Mouse (Mus musculus) granulocyte monocyte progenitor cell, adult 5-6 weeks (primary cell): ENCODE results near the gene Rpl23. TPM values are rescaled to one million over a fixed set of nuclear protein-coding genes. Genes with fewer than 3 reads are reported as not detected.
A peak's percentile ranks its signal among the peaks of the same experiment; 100 is the strongest.

Experiments
- ATAC-seq: replicated peaks from 2 replicates; pipeline ENCODE4 v1.8.0; 2016; ENCODE audit warnings: mild to moderate bottlenecking, moderate TSS enrichment, inconsistent platforms; ENCODE audit not compliant: poor library complexity, severe bottlenecking
- total RNA-seq, 2 experiments: library from RNA; stranded (forward) in 1 of 2; stranded (reverse) in 1 of 2; fragments of 200-712, 200-1000 nt in 1 of 2; fragments of >200 nt in 1 of 2; fragmentation: Nextera tagmentation in 1 of 2; gene quantifications; 2 replicates each; pipeline ENCODE4 v1.2.3; 2014 to 2017

The Rpl23 gene
- total RNA-seq (2014; fragmentation: Nextera tagmentation) (2,177 and 2,335 TPM in 2 replicates), total RNA-seq (2017) (2,263 and 3,329 TPM in 2 replicates)

- peak; percentile 97 for ATAC-seq
These were observed at the start of gene Rpl23 for GRCm38 (mm10) chr11:97781832-97782563. Rpl23 (minus strand) TSS chr11:97782437.

GRCm38 (mm10) chr11:97832001-97832400 is 49.8 kb upstream of the Rpl23 start:
- no peak for ATAC-seq

DNA sequence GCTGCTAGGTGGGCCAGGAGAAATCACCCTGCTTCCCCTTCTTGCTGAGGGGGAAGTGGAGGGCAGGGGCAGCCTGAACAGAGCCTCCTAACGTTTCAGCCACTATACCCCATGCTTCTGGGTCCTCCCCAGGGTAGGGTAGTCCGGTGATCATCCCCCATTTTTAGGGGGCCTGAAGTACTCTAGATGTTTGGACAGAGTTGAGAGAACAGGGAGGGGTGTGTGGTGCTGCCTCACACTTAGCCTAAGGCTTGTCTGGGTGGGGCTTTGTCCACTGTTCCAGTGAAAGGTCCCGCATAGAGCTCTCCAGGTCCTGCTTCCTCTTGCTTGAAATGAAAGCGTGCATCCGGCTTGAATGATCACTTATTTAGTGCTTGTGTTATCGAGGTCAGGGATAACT is 48.3 kb upstream of the Rpl23 start:
- ATAC-seq: peak; percentile 45

GRCm38 (mm10) chr11:97829913-97830476 is 47.8 kb upstream of the Rpl23 start:
- ATAC-seq: peak; percentile 80

DNA sequence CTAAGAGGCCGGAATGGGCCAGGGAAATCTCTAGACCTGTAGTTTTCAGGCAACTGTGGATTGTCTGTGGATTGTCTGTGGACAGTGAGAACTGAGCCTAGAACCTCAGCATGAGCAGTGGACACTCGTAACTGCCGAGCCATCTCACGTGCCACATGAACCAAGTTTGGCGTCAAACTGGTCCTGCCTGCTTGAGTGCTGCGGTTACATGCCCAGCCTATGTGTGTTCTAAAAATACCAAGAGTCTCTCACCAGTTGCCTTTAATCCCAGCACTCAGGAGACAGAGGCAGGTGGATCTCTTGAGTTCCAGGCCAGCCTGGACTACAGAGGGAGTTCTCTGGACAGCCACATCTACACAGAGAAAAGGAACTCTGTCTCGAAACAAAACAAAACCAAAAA is 47.1 kb upstream of the Rpl23 start:
- 0 out of 2 replicates have a peak, but pooled peaks have one; percentile 10 for ATAC-seq

- no peak for ATAC-seq
These were observed 45.4 kb upstream of the Rpl23 start for GRCm38 (mm10) chr11:97827654-97828053.

DNA sequence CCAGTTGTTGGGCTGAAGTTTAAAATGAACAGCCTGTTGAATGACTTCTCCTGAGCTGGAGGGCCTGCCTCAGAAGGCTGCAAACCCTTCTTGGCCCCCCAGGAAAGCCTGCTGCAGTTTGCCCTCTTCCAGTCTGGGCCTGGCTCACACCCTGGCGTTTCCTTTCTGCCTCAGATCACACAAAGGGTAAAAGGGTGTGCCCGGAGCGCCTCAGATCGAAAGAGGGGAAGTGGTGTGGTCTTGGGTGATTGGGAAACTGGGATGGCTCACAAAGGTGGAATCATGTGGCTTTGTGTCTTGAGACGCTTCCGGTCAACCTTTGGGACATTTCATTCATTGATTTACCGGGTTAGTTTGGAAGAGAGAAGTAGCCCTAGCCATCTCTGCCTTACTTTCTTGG is 44.2 kb upstream of the Rpl23 start:
- ATAC-seq: peak; percentile 55

DNA sequence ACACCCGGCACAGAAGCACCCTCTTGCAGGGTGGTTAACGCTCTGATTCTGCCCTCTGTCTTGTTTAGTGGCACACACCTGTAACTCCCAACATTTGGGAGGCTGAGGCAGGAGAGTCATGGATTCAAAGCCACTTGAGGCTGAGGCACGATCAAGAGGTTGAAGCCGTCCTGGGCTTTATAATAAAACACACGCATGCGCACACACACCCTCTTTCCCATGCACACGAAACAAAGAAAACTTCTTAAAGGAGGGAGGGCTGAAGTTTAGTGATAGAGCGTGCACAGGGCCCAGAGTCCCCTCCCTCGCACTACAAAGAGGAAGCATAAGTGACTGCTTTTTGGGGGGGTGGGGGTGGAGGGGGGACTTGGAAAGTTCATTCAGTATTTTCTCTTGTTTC is 43.7 kb upstream of the Rpl23 start:
- ATAC-seq: no peak

DNA sequence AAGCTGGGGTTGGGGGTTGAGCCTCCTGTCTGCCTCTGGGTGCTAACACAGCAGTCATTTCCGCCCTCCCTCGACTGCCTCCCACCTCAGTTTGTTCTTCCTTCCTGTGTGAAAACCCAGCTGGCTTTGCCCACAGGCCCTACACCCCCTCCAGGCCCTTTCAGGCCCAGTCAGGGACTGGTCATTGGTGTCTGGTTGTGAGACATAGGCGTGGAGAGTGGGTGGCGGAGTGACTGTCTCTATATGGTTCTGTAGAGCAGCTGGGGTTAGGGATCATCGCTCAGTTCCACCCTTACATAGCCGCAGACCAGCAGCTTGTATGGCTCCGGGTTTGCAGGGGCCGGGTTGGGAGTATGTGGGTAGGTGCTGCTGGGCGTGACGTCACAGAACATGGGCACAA is 43.1 kb upstream of the Rpl23 start:
- peak; percentile 18 for ATAC-seq

DNA sequence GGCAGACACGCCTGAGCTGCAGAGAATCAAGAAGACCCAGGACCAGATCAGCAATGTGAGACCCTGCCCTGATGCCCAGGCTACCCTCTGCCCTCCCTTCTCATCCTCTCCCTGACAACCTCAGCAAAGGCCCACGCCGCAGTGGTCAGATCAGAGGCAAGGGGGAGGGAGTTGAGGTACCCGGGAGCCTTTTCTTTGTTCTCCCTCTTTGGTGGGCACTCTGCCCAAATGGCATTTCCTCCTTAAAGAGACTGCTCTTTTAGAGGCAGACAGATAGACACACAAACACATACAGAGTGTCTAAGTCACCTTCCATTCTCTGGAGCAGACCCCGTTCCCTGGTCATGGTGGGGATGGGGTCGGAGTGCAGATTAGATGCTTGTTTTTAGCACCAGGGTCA is 42.7 kb upstream of the Rpl23 start:
- ATAC-seq: no peak

GRCm38 (mm10) chr11:97824168-97824567 is 41.9 kb upstream of the Rpl23 start:
- no peak for ATAC-seq

- ATAC-seq: no peak
These were observed 40.8 kb upstream of the Rpl23 start for GRCm38 (mm10) chr11:97822840-97823603.

DNA sequence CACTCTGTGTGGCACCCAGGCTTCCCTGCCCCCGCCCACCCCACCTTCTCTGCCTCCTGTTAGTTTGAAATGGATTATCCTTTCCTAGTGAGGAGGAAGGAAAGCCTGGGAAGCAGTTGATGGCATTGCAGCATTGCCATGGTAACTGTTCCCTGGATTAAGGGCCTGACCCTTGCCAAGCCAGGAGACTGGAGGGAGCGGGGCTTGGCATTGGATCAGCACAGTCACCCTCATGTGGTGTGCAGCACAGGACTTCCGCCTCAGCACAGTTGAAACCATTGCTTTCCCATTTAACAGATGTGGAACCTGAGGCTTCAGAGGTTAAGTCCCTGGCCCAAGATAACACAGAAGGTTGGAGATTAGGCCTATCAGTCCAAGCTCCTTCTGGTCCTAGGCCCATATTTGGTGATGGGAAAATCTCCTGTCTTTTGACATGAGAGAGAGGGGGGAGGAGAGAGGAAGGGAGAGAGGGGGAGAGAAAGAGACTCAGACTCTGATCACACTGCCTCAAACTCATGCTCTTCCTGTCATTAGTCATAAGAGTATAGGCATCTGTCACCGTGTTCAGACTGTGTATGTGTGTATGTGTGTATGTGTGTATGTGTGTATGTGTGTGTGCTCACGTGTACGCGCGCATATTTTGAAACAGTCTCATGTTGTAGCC is 39.3 kb upstream of the Rpl23 start:
- no peak for ATAC-seq

DNA sequence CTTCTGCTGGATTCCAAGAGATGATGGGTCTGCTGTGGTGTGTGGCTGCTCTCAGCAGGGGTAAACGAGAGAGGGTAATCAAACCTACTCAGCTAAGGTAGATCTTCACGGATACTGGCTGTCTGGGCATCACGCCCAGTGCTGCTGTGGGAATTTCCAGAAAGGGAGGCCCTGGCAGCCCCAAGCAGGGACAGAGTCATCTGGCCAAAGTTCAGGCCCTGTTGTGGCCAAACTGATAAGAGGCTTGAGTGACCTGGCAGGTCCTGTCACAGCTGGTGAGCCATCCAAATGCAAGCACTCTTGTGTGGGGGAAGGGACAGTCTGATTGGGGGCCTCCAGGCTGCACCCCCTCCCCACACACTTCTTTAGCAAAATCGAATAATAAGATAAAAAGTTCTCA is 38.6 kb upstream of the Rpl23 start:
- no peak for ATAC-seq

DNA sequence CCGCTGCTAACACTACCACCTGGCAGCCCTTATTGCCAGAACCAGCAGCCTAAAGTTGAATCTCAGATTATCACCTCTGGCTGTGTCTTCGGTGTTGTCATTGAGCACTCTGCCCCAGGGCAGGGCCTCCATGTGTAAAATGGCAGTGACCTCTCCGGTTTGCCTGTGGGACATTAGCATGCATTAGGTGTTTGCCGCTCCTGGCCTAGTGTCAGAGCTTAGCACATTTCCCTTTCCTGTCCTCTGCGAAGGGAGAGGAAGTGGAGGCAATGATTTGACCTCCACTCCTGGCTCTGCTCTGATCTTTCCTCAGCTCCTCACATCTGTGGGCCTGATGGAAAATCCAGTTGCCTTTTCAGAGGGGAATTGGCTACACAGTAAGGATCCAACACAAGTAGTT is 37.7 kb upstream of the Rpl23 start:
- ATAC-seq: peak; percentile 18; the same call in 1 of the 2 replicates

DNA sequence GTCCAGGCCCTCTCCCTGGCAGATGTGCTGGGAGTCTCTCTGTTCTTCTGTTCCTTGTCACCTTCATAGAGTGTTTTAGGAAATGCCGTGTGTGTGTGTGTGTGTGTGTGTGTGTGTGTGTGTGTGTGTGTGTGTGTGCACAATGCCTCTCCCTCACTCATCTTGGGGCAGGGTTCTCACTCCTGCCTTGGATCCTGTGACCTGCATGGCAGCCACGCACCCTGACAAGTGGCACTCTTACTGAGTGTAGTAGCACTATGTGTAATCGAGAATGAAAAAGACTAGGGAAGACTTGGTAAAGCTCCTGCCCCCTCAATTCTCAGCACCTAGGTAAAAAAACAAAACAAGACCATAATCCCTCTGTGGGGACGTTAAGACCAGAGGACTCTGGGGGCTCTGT is 36.9 kb upstream of the Rpl23 start:
- no peak for ATAC-seq

- no peak for ATAC-seq
These were observed 36.3 kb upstream of the Rpl23 start for GRCm38 (mm10) chr11:97818571-97818970.

- ATAC-seq: no peak
These were observed 35.8 kb upstream of the Rpl23 start for GRCm38 (mm10) chr11:97818003-97818402.

DNA sequence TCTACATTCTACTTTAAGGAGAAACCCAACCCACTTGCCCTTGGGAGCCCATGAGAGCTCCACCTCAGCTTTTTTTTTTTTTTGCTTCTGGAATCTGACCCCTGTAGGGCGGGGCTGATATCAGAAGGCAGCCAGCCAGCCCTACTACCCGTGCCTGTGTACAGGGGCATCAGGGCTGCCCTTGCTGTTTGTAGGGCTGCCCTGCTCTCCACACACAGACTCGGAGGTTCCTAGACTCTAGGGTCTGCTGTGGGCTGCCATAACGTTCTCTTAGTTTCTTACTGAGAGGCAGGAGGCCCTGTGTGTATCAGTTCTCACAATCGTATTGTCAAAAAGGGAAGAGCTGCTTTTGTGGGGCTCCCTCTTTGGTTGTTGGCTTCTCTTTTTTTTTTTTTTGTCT is 35.1 kb upstream of the Rpl23 start:
- no peak for ATAC-seq

- no peak for ATAC-seq
These were observed 34.7 kb upstream of the Rpl23 start for GRCm38 (mm10) chr11:97816916-97817315.

DNA sequence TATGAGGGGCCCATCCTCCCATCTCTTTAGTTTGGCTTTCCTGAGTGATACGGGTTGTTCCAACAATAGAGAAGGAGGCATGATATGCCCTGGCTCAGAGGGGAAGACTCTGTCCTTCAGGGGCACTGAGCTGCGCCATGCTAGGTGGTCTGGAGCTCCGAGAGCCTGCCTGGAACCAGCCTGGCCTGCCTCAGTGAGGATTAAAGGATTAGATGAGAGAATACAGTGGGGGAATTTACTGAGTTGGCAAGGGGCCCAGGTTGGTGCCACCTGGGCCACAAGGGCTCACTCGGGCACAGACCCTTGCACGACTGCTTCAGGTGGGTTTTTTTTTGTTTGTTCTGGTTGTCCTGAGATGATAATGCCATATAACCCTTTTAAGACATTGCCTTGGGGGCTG is 33.9 kb upstream of the Rpl23 start:
- ATAC-seq: no peak
